In the genomic region with DNA sequence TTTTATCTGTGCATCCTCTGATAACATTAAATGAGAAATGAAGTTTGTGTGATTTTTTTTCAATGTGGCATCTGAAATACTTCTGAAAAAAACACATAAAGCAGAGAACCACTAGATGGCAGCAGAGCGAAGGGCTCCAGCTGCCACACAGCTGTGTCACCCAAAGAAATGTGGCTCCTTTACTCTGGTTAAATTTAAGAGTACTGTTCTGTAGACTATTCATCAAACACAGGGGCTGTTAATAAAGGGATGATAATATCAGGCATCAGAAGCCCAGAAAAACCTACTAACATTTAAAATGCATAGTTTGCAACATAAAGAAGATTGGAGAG, we compare ENCODE assay signal across 8 mouse cellular contexts. TPM values are rescaled to one million over a fixed set of nuclear protein-coding genes. Genes with fewer than 3 reads are reported as not detected.
A peak's percentile ranks its signal among the peaks of the same experiment; 100 is the strongest.
DNase-seq lines count a peak whose midpoint lies in the region; ATAC-seq and TF ChIP-seq lines count a peak whose summit lies in the region.

No protein-coding gene starts in this region.

- peak; percentile 40 for DNase-seq in brain, embryonic 18.5 days (ENCODE audit: low read depth, low spot score)
- peak; percentile 71 for DNase-seq in limb, embryonic 11.5 days (ENCODE audit: low spot score)
- DNase-seq in neural tube, embryonic 11.5 days (ENCODE audit: low spot score): peak; percentile 57

- H3K4me1 ChIP-seq in intestine, embryonic 15.5 days (replicated peaks): 0 out of 2 replicates have a peak, but pooled peaks cover 3% of the 10 kb centered on the region
- H3K4me1 ChIP-seq in intestine, embryonic 16.5 days (ENCODE audit: control insufficient read depth, insufficient read depth, low read length): 0 out of 2 replicates have a peak, but pooled peaks cover 2% of the 10 kb centered on the region
- peaks cover 19% of the 10 kb centered on the region for H3K4me1 ChIP-seq in E14TG2a.4 (replicated peaks; ENCODE audit: low read depth, low read length)
- no peaks in the 10 kb centered on the region for H3K4me1 ChIP-seq in limb, embryonic 11.5 days (ENCODE audit: control insufficient read depth, insufficient read depth, low read length)
- no peaks in the 10 kb centered on the region for H3K4me1 ChIP-seq in neural tube, embryonic 11.5 days (ENCODE audit: control insufficient read depth, insufficient read depth, low read length)

- no peak overlapping the region for H3K4me2 ChIP-seq in intestine, embryonic 15.5 days (replicated peaks)
- no peak overlapping the region for H3K4me2 ChIP-seq in intestine, embryonic 16.5 days (ENCODE audit: low read depth, low read length)
- H3K4me2 ChIP-seq in limb, embryonic 11.5 days (ENCODE audit: low read depth, severe bottlenecking): no peak overlapping the region
- H3K4me2 ChIP-seq in neural tube, embryonic 11.5 days (ENCODE audit: low read depth): no peak overlapping the region

- no peaks in the 10 kb centered on the region for H3K9me3 ChIP-seq in intestine, embryonic 15.5 days
- no peaks in the 10 kb centered on the region for H3K9me3 ChIP-seq in intestine, embryonic 16.5 days (ENCODE audit: control insufficient read depth, low read length)
- H3K9me3 ChIP-seq in E14TG2a.4 (ENCODE audit: low read length): no peaks in the 10 kb centered on the region
- H3K9me3 ChIP-seq in limb, embryonic 11.5 days (ENCODE audit: control insufficient read depth, low read length): no peaks in the 10 kb centered on the region
- H3K9me3 ChIP-seq in neural tube, embryonic 11.5 days (ENCODE audit: control insufficient read depth, low read length): no peaks in the 10 kb centered on the region

- ATAC-seq in intestine, embryonic 15.5 days: peak; percentile 65; the same call in 1 of the 2 replicates
- ATAC-seq in intestine, embryonic 16.5 days: no peak; the same call in 1 of the 2 replicates
- ATAC-seq in granulocyte monocyte progenitor cell, adult 5-6 weeks (replicated peaks; ENCODE audit: poor library complexity, severe bottlenecking): peak; percentile 57
- no peak for ATAC-seq in limb, embryonic 11.5 days (ENCODE audit: insufficient number of reproducible peaks, low FRiP score, low TSS enrichment, low read depth)
- ATAC-seq in neural tube, embryonic 11.5 days (ENCODE audit: insufficient read depth, low FRiP score, low TSS enrichment): peak; percentile 58; the same call in 1 of the 2 replicates
- no peak for ATAC-seq in erythroid progenitor cell, adult 5-6 weeks (replicated peaks; ENCODE audit: low FRiP score, poor library complexity, severe bottlenecking)

- H3K9ac ChIP-seq in intestine, embryonic 15.5 days: no peak overlapping the region
- H3K9ac ChIP-seq in intestine, embryonic 16.5 days (ENCODE audit: low read depth, low read length): no peak overlapping the region
- H3K9ac ChIP-seq in limb, embryonic 11.5 days (ENCODE audit: low read length): no peak overlapping the region
- H3K9ac ChIP-seq in neural tube, embryonic 11.5 days (ENCODE audit: low read length): no peak overlapping the region

- H3K27ac ChIP-seq in intestine, embryonic 15.5 days: no peak overlapping the region
- H3K27ac ChIP-seq in intestine, embryonic 16.5 days (ENCODE audit: low read length): no peak overlapping the region
- H3K27ac ChIP-seq in limb, embryonic 11.5 days (replicated peaks; ENCODE audit: low read depth, low read length): no peak overlapping the region
- H3K27ac ChIP-seq in neural tube, embryonic 11.5 days (ENCODE audit: low read depth, low read length): no peak overlapping the region

- H3K36me3 ChIP-seq in intestine, embryonic 15.5 days: no peaks in the 10 kb centered on the region
- no peaks in the 10 kb centered on the region for H3K36me3 ChIP-seq in intestine, embryonic 16.5 days (ENCODE audit: control insufficient read depth, insufficient read depth, low read length)
- no peaks in the 10 kb centered on the region for H3K36me3 ChIP-seq in E14TG2a.4 (ENCODE audit: insufficient read depth, low read length)
- H3K36me3 ChIP-seq in limb, embryonic 11.5 days (ENCODE audit: control insufficient read depth, insufficient read depth, low read length): no peaks in the 10 kb centered on the region
- no peaks in the 10 kb centered on the region for H3K36me3 ChIP-seq in neural tube, embryonic 11.5 days (ENCODE audit: control insufficient read depth, insufficient read depth, low read length)

- H3K4me3 ChIP-seq in intestine, embryonic 15.5 days (replicated peaks): no peak overlapping the region
- H3K4me3 ChIP-seq in intestine, embryonic 16.5 days (ENCODE audit: low read length): no peak overlapping the region
- H3K4me3 ChIP-seq in E14TG2a.4 (replicated peaks; ENCODE audit: low read length): no peak overlapping the region
- no peak overlapping the region for H3K4me3 ChIP-seq in limb, embryonic 11.5 days (ENCODE audit: low read depth, low read length)
- H3K4me3 ChIP-seq in neural tube, embryonic 11.5 days (ENCODE audit: low read depth, low read length): no peak overlapping the region

- peak; percentile 75 for TF ChIP-seq CTCF in E14TG2a.4 (conservative IDR thresholded peaks at IDR 0.05; ENCODE audit: low read length)

- H3K27me3 ChIP-seq in intestine, embryonic 15.5 days (replicated peaks): no peaks in the 10 kb centered on the region
- H3K27me3 ChIP-seq in intestine, embryonic 16.5 days (replicated peaks; ENCODE audit: control insufficient read depth, insufficient read depth, low read length): no peaks in the 10 kb centered on the region
- H3K27me3 ChIP-seq in E14TG2a.4 (ENCODE audit: insufficient read depth, low read length): peaks cover 10% of the 10 kb centered on the region
- H3K27me3 ChIP-seq in limb, embryonic 11.5 days (ENCODE audit: control insufficient read depth, insufficient read depth, low read length): no peaks in the 10 kb centered on the region
- no peaks in the 10 kb centered on the region for H3K27me3 ChIP-seq in neural tube, embryonic 11.5 days (ENCODE audit: control insufficient read depth, insufficient read depth, low read length)

- WGBS in intestine, embryonic 15.5 days: 0% methylated on average over 1 of the region's 1 CpGs
- 0% methylated on average over 1 of the region's 1 CpGs for WGBS in intestine, embryonic 16.5 days
- WGBS in limb, embryonic 11.5 days: 3% methylated on average over 1 of the region's 1 CpGs
- 5% methylated on average over 1 of the region's 1 CpGs for WGBS in neural tube, embryonic 11.5 days

RNA-seq across cellular contexts. Expression of a gene that starts 38.1 kb away (rescaled TPM):
- not detected in 2 replicates for polyA plus RNA-seq in intestine, embryonic 15.5 days (2015; fragmentation: Nextera tagmentation; extraction: Ambion mirVana)
- not detected in 2 replicates for polyA plus RNA-seq in intestine, embryonic 16.5 days (2015; fragmentation: Nextera tagmentation; extraction: Ambion mirVana)
- total RNA-seq in granulocyte monocyte progenitor cell, adult 5-6 weeks (2014; fragmentation: Nextera tagmentation): not detected in 2 replicates
- not detected in 2 replicates for total RNA-seq in granulocyte monocyte progenitor cell, adult 5-6 weeks (2017)
- polyA plus RNA-seq in limb, embryonic 11.5 days (2014; fragmentation: Nextera tagmentation; extraction: Ambion mirVana): not detected in 2 replicates
- not detected in 2 replicates for polyA plus RNA-seq in neural tube, embryonic 11.5 days (2014; fragmentation: Nextera tagmentation; extraction: Ambion mirVana)
- total RNA-seq in erythroid progenitor cell, adult 5-6 weeks (2015; ENCODE audit: low replicate concordance): not detected in 2 replicates
- total RNA-seq in erythroid progenitor cell, adult 5-6 weeks (2017; ENCODE audit: low replicate concordance): not detected in 2 replicates

RNA-seq across cellular contexts. Expression of a gene that starts 57.2 kb away (rescaled TPM):
- polyA plus RNA-seq in intestine, embryonic 15.5 days (2015; fragmentation: Nextera tagmentation; extraction: Ambion mirVana): 185 and 204 TPM in 2 replicates
- polyA plus RNA-seq in intestine, embryonic 16.5 days (2015; fragmentation: Nextera tagmentation; extraction: Ambion mirVana): 153 and 180 TPM in 2 replicates
- total RNA-seq in granulocyte monocyte progenitor cell, adult 5-6 weeks (2014; fragmentation: Nextera tagmentation): 133 and 156 TPM in 2 replicates
- 139 and 142 TPM in 2 replicates for total RNA-seq in granulocyte monocyte progenitor cell, adult 5-6 weeks (2017)
- 312 and 328 TPM in 2 replicates for polyA plus RNA-seq in limb, embryonic 11.5 days (2014; fragmentation: Nextera tagmentation; extraction: Ambion mirVana)
- 291 and 303 TPM in 2 replicates for polyA plus RNA-seq in neural tube, embryonic 11.5 days (2014; fragmentation: Nextera tagmentation; extraction: Ambion mirVana)
- 18.4 and 28.1 TPM in 2 replicates for total RNA-seq in erythroid progenitor cell, adult 5-6 weeks (2015; ENCODE audit: low replicate concordance)
- total RNA-seq in erythroid progenitor cell, adult 5-6 weeks (2017; ENCODE audit: low replicate concordance): 9.6 and 13.4 TPM in 2 replicates

RNA-seq across cellular contexts. Expression of a gene that starts 58.2 kb away (rescaled TPM):
- 35.9 and 37.6 TPM in 2 replicates for polyA plus RNA-seq in intestine, embryonic 15.5 days (2015; fragmentation: Nextera tagmentation; extraction: Ambion mirVana)
- 36.6 and 37.0 TPM in 2 replicates for polyA plus RNA-seq in intestine, embryonic 16.5 days (2015; fragmentation: Nextera tagmentation; extraction: Ambion mirVana)
- total RNA-seq in granulocyte monocyte progenitor cell, adult 5-6 weeks (2014; fragmentation: Nextera tagmentation): 22.3 and 26.5 TPM in 2 replicates
- 23.0 and 25.3 TPM in 2 replicates for total RNA-seq in granulocyte monocyte progenitor cell, adult 5-6 weeks (2017)
- 28.1 and 28.5 TPM in 2 replicates for polyA plus RNA-seq in limb, embryonic 11.5 days (2014; fragmentation: Nextera tagmentation; extraction: Ambion mirVana)
- polyA plus RNA-seq in neural tube, embryonic 11.5 days (2014; fragmentation: Nextera tagmentation; extraction: Ambion mirVana): 23.1 and 29.1 TPM in 2 replicates
- 3.6 and 7.5 TPM in 2 replicates for total RNA-seq in erythroid progenitor cell, adult 5-6 weeks (2015; ENCODE audit: low replicate concordance)
- total RNA-seq in erythroid progenitor cell, adult 5-6 weeks (2017; ENCODE audit: low replicate concordance): 3.2 and 10.0 TPM in 2 replicates

Comparison
In these comparisons a context has a peak if more than half of its experiments do, and no peak if none do; other contexts are left out.
1. ATAC-seq: peak in intestine, embryonic 15.5 days (single experiment), granulocyte monocyte progenitor cell, adult 5-6 weeks (single experiment) and neural tube, embryonic 11.5 days (single experiment); none in intestine, embryonic 16.5 days (single experiment), limb, embryonic 11.5 days (single experiment) and erythroid progenitor cell, adult 5-6 weeks (single experiment).
2. Peak in every context shown above with its lines, with median percentiles within 50 percentile points of each other: DNase-seq.